Mouse (Mus musculus) brain, embryonic 14.5 days (tissue): ENCODE results near the gene Acta1.

Experiments
- CTCF ChIP-seq: fragments of 200-500 bp; IDR thresholded peaks from 2 replicates; pipeline ENCODE4 v1.5.1; 2012; ENCODE audit warnings: inconsistent platforms, mild to moderate bottlenecking, moderate library complexity, borderline replicate concordance; ENCODE audit not compliant: insufficient read depth, insufficient read length; ENCODE audit errors: extremely low read depth
- POLR2A ChIP-seq: fragments of 200-500 bp; IDR thresholded peaks from 2 replicates; pipeline ENCODE4 v1.6.1; 2012; ENCODE audit warnings: mild to moderate bottlenecking, inconsistent platforms, borderline replicate concordance; ENCODE audit not compliant: poor library complexity, insufficient read depth, insufficient read length, severe bottlenecking; ENCODE audit errors: extremely low read depth

GRCm38 (mm10) chr8:123929026-123929425, 34.5 kb upstream of the Acta1 start:
- TF ChIP-seq POLR2A = no peak
- TF ChIP-seq CTCF = no peak
